Mouse (Mus musculus): ENCODE data around the gene 4930444G20Rik. TPM values are rescaled to one million over a fixed set of nuclear protein-coding genes. Genes with fewer than 3 reads are reported as not detected.
A peak's percentile ranks its signal among the peaks of the same experiment; 100 is the strongest.

4930444G20Rik gene
- total RNA-seq, 1 experiment, result 0.22 TPM

GRCm38 (mm10) chr10:22034303-22034702 is 33.6 kb downstream of the 4930444G20Rik start:
- Histone ChIP-seq H3K27ac (ENCODE audit: insufficient read depth, low read depth, low read length, poor library complexity, severe bottlenecking) (no peak overlapping the region), H3K9ac (ENCODE audit: insufficient read depth, low read depth, low read length, poor library complexity, severe bottlenecking) (no peak overlapping the region), H3K9me3 (ENCODE audit: control insufficient read depth, insufficient read depth, low read depth, low read length) (no peaks in the 10 kb centered on the region), H3K36me3 (ENCODE audit: control insufficient read depth, insufficient read depth, low read length, poor library complexity, severe bottlenecking) (no peaks in the 10 kb centered on the region), H3K4me3 (ENCODE audit: insufficient read depth in 1 of 2, low read depth in 1 of 2, low read length in 2 of 2, poor library complexity in 1 of 2, severe bottlenecking in 1 of 2) (no peak overlapping the region), H3K4me1 (ENCODE audit: control insufficient read depth in 2 of 2, insufficient read depth in 2 of 2, low read length in 2 of 2, poor library complexity in 1 of 2) (no peaks in the 10 kb centered on the region)
- in situ Hi-C loops (cut with MboI; ENCODE audit: low sequenced_read_pairs in 2 of 2, unreplicated experiment in 2 of 2), result loop anchor here in 1 of 2 experiments (25.0 kb wide), 1 partner anchor 228 kb away; no protein-coding TSS in a partner anchor
- no peak for TF ChIP-seq HCFC1 (IDR thresholded peaks at IDR 0.05; ENCODE audit: borderline replicate concordance, insufficient read depth, low read length)
- TF ChIP-seq ZNF384 (IDR thresholded peaks at IDR 0.05; ENCODE audit: low read depth, low read length), result peak; percentile 46; the same call in 1 of the 2 replicates
- TF ChIP-seq MAFK (IDR thresholded peaks at IDR 0.05; ENCODE audit: insufficient read depth, low read depth, low read length), result no peak
- no peak for TF ChIP-seq ZC3H11A (IDR thresholded peaks at IDR 0.05; ENCODE audit: borderline replicate concordance, low read depth, low read length)
- no peak for TF ChIP-seq CHD2 (IDR thresholded peaks at IDR 0.05; ENCODE audit: low read depth, low read length)
- no peak for DNase-seq (ENCODE audit: low read depth, low spot score)

GRCm38 (mm10) chr10:22018618-22019017 is 49.3 kb downstream of the 4930444G20Rik start:
- H3K4me1 ChIP-seq (ENCODE audit: control insufficient read depth in 2 of 2, insufficient read depth in 2 of 2, low read length in 2 of 2, poor library complexity in 1 of 2), result no peaks in the 10 kb centered on the region
- no peak overlapping the region for H3K9ac ChIP-seq (ENCODE audit: insufficient read depth, low read depth, low read length, poor library complexity, severe bottlenecking)
- in situ Hi-C loops (cut with MboI; ENCODE audit: low sequenced_read_pairs in 2 of 2, unreplicated experiment in 2 of 2), result loop anchor here in 1 of 2 experiments (25.0 kb wide), 1 partner anchor 406 kb away; no protein-coding TSS in a partner anchor
- no peak overlapping the region for H3K4me3 ChIP-seq (ENCODE audit: insufficient read depth in 1 of 2, low read depth in 1 of 2, low read length in 2 of 2, poor library complexity in 1 of 2, severe bottlenecking in 1 of 2)
- no peak overlapping the region for H3K27ac ChIP-seq (ENCODE audit: insufficient read depth, low read depth, low read length, poor library complexity, severe bottlenecking)
- DNase-seq (ENCODE audit: low read depth, low spot score), result no peak
- no peaks in the 10 kb centered on the region for H3K36me3 ChIP-seq (ENCODE audit: control insufficient read depth, insufficient read depth, low read length, poor library complexity, severe bottlenecking)
- 0 out of 2 replicates have a peak, but pooled peaks have one; percentile 14 for TF ChIP-seq ZC3H11A (IDR thresholded peaks at IDR 0.05; ENCODE audit: borderline replicate concordance, low read depth, low read length)
- no peak for TF ChIP-seq MAFK (IDR thresholded peaks at IDR 0.05; ENCODE audit: insufficient read depth, low read depth, low read length)
- no peak for TF ChIP-seq CHD2 (IDR thresholded peaks at IDR 0.05; ENCODE audit: low read depth, low read length)
- no peak for TF ChIP-seq HCFC1 (IDR thresholded peaks at IDR 0.05; ENCODE audit: borderline replicate concordance, insufficient read depth, low read length)
- TF ChIP-seq ZNF384 (IDR thresholded peaks at IDR 0.05; ENCODE audit: low read depth, low read length), result no peak
- no peaks in the 10 kb centered on the region for H3K9me3 ChIP-seq (ENCODE audit: control insufficient read depth, insufficient read depth, low read depth, low read length)

- TF ChIP-seq ZNF384 (IDR thresholded peaks at IDR 0.05; ENCODE audit: low read depth, low read length), result no peak
- TF ChIP-seq HCFC1 (IDR thresholded peaks at IDR 0.05; ENCODE audit: borderline replicate concordance, insufficient read depth, low read length), result no peak
- TF ChIP-seq ZC3H11A (IDR thresholded peaks at IDR 0.05; ENCODE audit: borderline replicate concordance, low read depth, low read length), result no peak
- H3K4me1 ChIP-seq (ENCODE audit: control insufficient read depth in 2 of 2, insufficient read depth in 2 of 2, low read length in 2 of 2, poor library complexity in 1 of 2), result no peaks in the 10 kb centered on the region
- DNase-seq (ENCODE audit: low read depth, low spot score), result no peak
- no peak overlapping the region for H3K9ac ChIP-seq (ENCODE audit: insufficient read depth, low read depth, low read length, poor library complexity, severe bottlenecking)
- H3K4me3 ChIP-seq (ENCODE audit: insufficient read depth in 1 of 2, low read depth in 1 of 2, low read length in 2 of 2, poor library complexity in 1 of 2, severe bottlenecking in 1 of 2), result no peak overlapping the region; a peak in 1 of 4 replicates
- H3K27ac ChIP-seq (ENCODE audit: insufficient read depth, low read depth, low read length, poor library complexity, severe bottlenecking), result no peak overlapping the region
- in situ Hi-C loops (cut with MboI; ENCODE audit: low sequenced_read_pairs in 2 of 2, unreplicated experiment in 2 of 2), result loop anchor here in 1 of 2 experiments (25.0 kb wide), 1 partner anchor 405 kb away; no protein-coding TSS in a partner anchor
- H3K36me3 ChIP-seq (ENCODE audit: control insufficient read depth, insufficient read depth, low read length, poor library complexity, severe bottlenecking), result no peaks in the 10 kb centered on the region
- H3K9me3 ChIP-seq (ENCODE audit: control insufficient read depth, insufficient read depth, low read depth, low read length), result no peaks in the 10 kb centered on the region
These were observed 50.3 kb downstream of the 4930444G20Rik start for GRCm38 (mm10) chr10:22017469-22018159.

Other genes starting within 250 kb of the 4930444G20Rik start
- 217 and 263 TPM in 2 replicates for gene Sgk1, start 185.9 kb downstream of the 4930444G20Rik start, total RNA-seq (2012; rRNA removed)
- gene E030030I06Rik, start 81.2 kb upstream of the 4930444G20Rik start, total RNA-seq (2012; rRNA removed), result not detected in 2 replicates
- gene Raet1e, start 90.5 kb upstream of the 4930444G20Rik start, total RNA-seq (2012; rRNA removed), result 13.9 and 25.2 TPM in 2 replicates
- 1.3 and 4.4 TPM in 2 replicates for gene H60b, start 90.5 kb upstream of the 4930444G20Rik start, total RNA-seq (2012; rRNA removed)

Data from ES-E14 (cell line).